Mouse (Mus musculus): ENCODE measurements around the gene Trir. TPM values are rescaled to one million over a fixed set of nuclear protein-coding genes. Genes with fewer than 3 reads are reported as not detected.
A peak's percentile ranks its signal among the peaks of the same experiment; 100 is the strongest.

The Trir gene
- total RNA-seq (2014; rRNA removed) (83.2 and 94.1 TPM in 2 replicates), polyA plus RNA-seq (2012; rRNA removed) (69.5 and 80.8 TPM in 2 replicates)

GRCm38 (mm10) chr8:85026670-85027515, at the start of gene Trir:
Gene Trir, plus strand, starts transcription at chr8:85026823.
- no peaks in the 10 kb centered on the region for H3K27me3 ChIP-seq (ENCODE audit: control insufficient read depth, insufficient read depth, low read length)
- H3K36me3 ChIP-seq (ENCODE audit: control insufficient read depth, insufficient read depth, low read length) = peaks cover 13% of the 10 kb centered on the region
- under 1% methylated on average over 73 of the region's 75 CpGs for WGBS
- peak within 1 kb of the TSS; percentile 85 for H3K27ac ChIP-seq (replicated peaks; ENCODE audit: insufficient read depth, low read depth, low read length)
- H3K4me1 ChIP-seq (ENCODE audit: control insufficient read depth, insufficient read depth, low read length) = peaks cover 24% of the 10 kb centered on the region
- peak; percentile 92 for DNase-seq (ENCODE audit: extremely low read depth, low read depth, low spot score)
- TF ChIP-seq CTCF (IDR thresholded peaks at IDR 0.05; ENCODE audit: low read depth, low read length) (0 out of 2 replicates have a peak, but pooled peaks have one; percentile 7), POLR2A (IDR thresholded peaks at IDR 0.05; ENCODE audit: extremely low read depth, insufficient read depth, low read length) (peak; percentile 95)
- peak within 1 kb of the TSS; percentile 75 for H3K4me3 ChIP-seq (ENCODE audit: insufficient read depth, low read depth, low read length)
- H3K79me2 ChIP-seq (ENCODE audit: control insufficient read depth, insufficient read depth, low read length) = peaks cover 33% of the 10 kb centered on the region
- peak within 1 kb of the TSS; percentile 83 for H3K9ac ChIP-seq (ENCODE audit: low read depth, low read length)

- DNase-seq (ENCODE audit: extremely low read depth, low read depth, low spot score) = peak; percentile 71
- H3K27me3 ChIP-seq (ENCODE audit: control insufficient read depth, insufficient read depth, low read length) = no peaks in the 10 kb centered on the region
- no peaks in the 10 kb centered on the region for H3K36me3 ChIP-seq (ENCODE audit: control insufficient read depth, insufficient read depth, low read length)
- TF ChIP-seq POLR2A (IDR thresholded peaks at IDR 0.05; ENCODE audit: extremely low read depth, insufficient read depth, low read length) (no peak), CTCF (IDR thresholded peaks at IDR 0.05; ENCODE audit: low read depth, low read length) (no peak)
- peak overlapping the region; percentile 92 for H3K9ac ChIP-seq (ENCODE audit: low read depth, low read length)
- peak overlapping the region; percentile 83 for H3K27ac ChIP-seq (replicated peaks; ENCODE audit: insufficient read depth, low read depth, low read length)
- WGBS = under 1% methylated on average over 69 of the region's 70 CpGs
- peak overlapping the region; percentile 93 for H3K4me3 ChIP-seq (ENCODE audit: insufficient read depth, low read depth, low read length)
- H3K4me1 ChIP-seq (ENCODE audit: control insufficient read depth, insufficient read depth, low read length) = peaks cover 26% of the 10 kb centered on the region
- H3K79me2 ChIP-seq (ENCODE audit: control insufficient read depth, insufficient read depth, low read length) = peaks cover 10% of the 10 kb centered on the region; the same call in 1 of the 2 replicates
Measured at GRCm38 (mm10) chr8:84977435-84978247, 49.0 kb upstream of the Trir start.

GRCm38 (mm10) chr8:84978248-84978940, 48.2 kb upstream of the Trir start, which contains the start of gene Junb:
Gene Junb, minus strand, starts transcription at chr8:84978718.
- peak within 1 kb of the TSS; percentile 93 for H3K4me3 ChIP-seq (ENCODE audit: insufficient read depth, low read depth, low read length)
- H3K9ac ChIP-seq (ENCODE audit: low read depth, low read length) = peak within 1 kb of the TSS; percentile 92
- under 1% methylated on average over 63 of the region's 63 CpGs for WGBS
- peaks cover 22% of the 10 kb centered on the region for H3K4me1 ChIP-seq (ENCODE audit: control insufficient read depth, insufficient read depth, low read length)
- H3K79me2 ChIP-seq (ENCODE audit: control insufficient read depth, insufficient read depth, low read length) = peaks cover 10% of the 10 kb centered on the region; the same call in 1 of the 2 replicates
- DNase-seq (ENCODE audit: extremely low read depth, low read depth, low spot score) = peak; percentile 87
- TF ChIP-seq POLR2A (IDR thresholded peaks at IDR 0.05; ENCODE audit: extremely low read depth, insufficient read depth, low read length) = peak; percentile 100
- no peak for TF ChIP-seq CTCF (IDR thresholded peaks at IDR 0.05; ENCODE audit: low read depth, low read length)
- no peaks in the 10 kb centered on the region for H3K27me3 ChIP-seq (ENCODE audit: control insufficient read depth, insufficient read depth, low read length)
- H3K27ac ChIP-seq (replicated peaks; ENCODE audit: insufficient read depth, low read depth, low read length) = peak within 1 kb of the TSS; percentile 99
- no peaks in the 10 kb centered on the region for H3K36me3 ChIP-seq (ENCODE audit: control insufficient read depth, insufficient read depth, low read length)

GRCm38 (mm10) chr8:84979599-84980421, 46.8 kb upstream of the Trir start:
- Histone ChIP-seq H3K9ac (ENCODE audit: low read depth, low read length) (peak overlapping the region; percentile 77), H3K4me3 (ENCODE audit: insufficient read depth, low read depth, low read length) (peak overlapping the region; percentile 59), H3K79me2 (ENCODE audit: control insufficient read depth, insufficient read depth, low read length) (peaks cover 10% of the 10 kb centered on the region; the same call in 1 of the 2 replicates), H3K27me3 (ENCODE audit: control insufficient read depth, insufficient read depth, low read length) (no peaks in the 10 kb centered on the region), H3K27ac (replicated peaks; ENCODE audit: insufficient read depth, low read depth, low read length) (peak overlapping the region; percentile 99), H3K4me1 (ENCODE audit: control insufficient read depth, insufficient read depth, low read length) (peaks cover 20% of the 10 kb centered on the region), H3K36me3 (ENCODE audit: control insufficient read depth, insufficient read depth, low read length) (no peaks in the 10 kb centered on the region)
- peak; percentile 92 for DNase-seq (ENCODE audit: extremely low read depth, low read depth, low spot score)
- TF ChIP-seq CTCF (IDR thresholded peaks at IDR 0.05; ENCODE audit: low read depth, low read length) (no peak), POLR2A (IDR thresholded peaks at IDR 0.05; ENCODE audit: extremely low read depth, insufficient read depth, low read length) (0 out of 2 replicates have a peak, but pooled peaks have one; percentile 28)
- 2% methylated on average over 39 of the region's 42 CpGs for WGBS
